Mouse (Mus musculus): Measurements from ENCODE around the gene Adra1d.

DNA sequence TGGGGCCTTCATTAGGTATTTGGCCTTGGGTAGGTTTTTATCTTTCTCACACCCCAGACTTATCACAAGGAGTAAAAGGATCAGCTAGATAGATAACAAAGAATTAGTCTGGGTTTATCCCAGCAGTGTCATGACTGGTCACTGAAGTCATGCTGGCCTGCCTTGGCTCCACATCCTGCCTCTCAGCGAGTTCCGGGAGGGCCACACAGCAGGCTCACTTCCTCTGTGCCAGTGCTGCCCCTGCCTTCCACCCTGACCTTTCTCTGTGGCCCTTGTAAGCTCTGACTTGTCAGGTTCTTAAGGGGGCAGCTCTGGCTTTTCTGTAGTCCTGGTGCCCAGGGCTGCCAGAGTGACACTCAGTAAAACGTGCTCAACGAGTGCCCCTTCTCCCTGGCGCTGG lies 59.5 kb downstream of the Adra1d start:
- no peak for TF ChIP-seq POLR2A (IDR thresholded peaks at IDR 0.05; ENCODE audit: borderline replicate concordance, extremely low read depth, insufficient read depth, insufficient read length, poor library complexity, severe bottlenecking)
- TF ChIP-seq CTCF (IDR thresholded peaks at IDR 0.05; ENCODE audit: borderline replicate concordance, extremely low read depth, insufficient read depth, insufficient read length): no peak

Measured in brain, embryonic 14.5 days (tissue).